Mouse (Mus musculus): ENCODE measurements around the gene Cpvl. TPM values are rescaled to one million over a fixed set of nuclear protein-coding genes. Genes with fewer than 3 reads are reported as not detected.

Gene Cpvl
- polyA plus RNA-seq, 1 experiment from 2014 or later: 0.34 TPM

- H3K4me3 ChIP-seq (replicated peaks): no peak overlapping the region
- H3K4me2 ChIP-seq: no peak overlapping the region
- H3K27ac ChIP-seq: no peak overlapping the region
- no peak for ATAC-seq (replicated peaks; ENCODE audit: low FRiP score)
- H3K27me3 ChIP-seq: no peaks in the 10 kb centered on the region
- WGBS: 89% methylated on average over 7 of the region's 7 CpGs
- H3K36me3 ChIP-seq: no peaks in the 10 kb centered on the region
- no peak overlapping the region for H3K9ac ChIP-seq
- no peaks in the 10 kb centered on the region for H3K4me1 ChIP-seq
- no peaks in the 10 kb centered on the region for H3K9me3 ChIP-seq (replicated peaks)
Measured at GRCm38 (mm10) chr6:53920041-53920440, 58.4 kb downstream of the Cpvl start.

GRCm38 (mm10) chr6:53917026-53917558, 61.4 kb downstream of the Cpvl start:
- Histone ChIP-seq H3K4me3 (replicated peaks) (no peak overlapping the region), H3K27me3 (no peaks in the 10 kb centered on the region), H3K9ac (no peak overlapping the region), H3K27ac (no peak overlapping the region), H3K9me3 (replicated peaks) (no peaks in the 10 kb centered on the region), H3K36me3 (no peaks in the 10 kb centered on the region), H3K4me2 (no peak overlapping the region), H3K4me1 (peaks cover 16% of the 10 kb centered on the region)
- no peak for ATAC-seq (replicated peaks; ENCODE audit: low FRiP score)
- 81% methylated on average over 6 of the region's 6 CpGs for WGBS

- H3K9ac ChIP-seq: no peak overlapping the region
- no peak overlapping the region for H3K27ac ChIP-seq
- WGBS: 93% methylated on average over 3 of the region's 3 CpGs
- no peaks in the 10 kb centered on the region for H3K36me3 ChIP-seq
- no peaks in the 10 kb centered on the region for H3K27me3 ChIP-seq
- H3K4me2 ChIP-seq: no peak overlapping the region
- no peak overlapping the region for H3K4me3 ChIP-seq (replicated peaks)
- H3K4me1 ChIP-seq: peaks cover 29% of the 10 kb centered on the region
- no peaks in the 10 kb centered on the region for H3K9me3 ChIP-seq (replicated peaks)
- ATAC-seq (replicated peaks; ENCODE audit: low FRiP score): no peak
Measured at GRCm38 (mm10) chr6:53915347-53915746, 63.1 kb downstream of the Cpvl start.

GRCm38 (mm10) chr6:53913151-53913550, 65.3 kb downstream of the Cpvl start:
- no peak overlapping the region for H3K4me2 ChIP-seq
- WGBS: 21% methylated on average over 7 of the region's 7 CpGs
- H3K9ac ChIP-seq: no peak overlapping the region
- H3K36me3 ChIP-seq: no peaks in the 10 kb centered on the region
- H3K27me3 ChIP-seq: no peaks in the 10 kb centered on the region
- peaks cover 49% of the 10 kb centered on the region for H3K4me1 ChIP-seq
- H3K4me3 ChIP-seq (replicated peaks): no peak overlapping the region
- no peaks in the 10 kb centered on the region for H3K9me3 ChIP-seq (replicated peaks)
- H3K27ac ChIP-seq: peak overlapping the region; percentile 65
- peak; percentile 52 for ATAC-seq (replicated peaks; ENCODE audit: low FRiP score)

GRCm38 (mm10) chr6:53912112-53912782, 66.2 kb downstream of the Cpvl start:
- H3K4me2 ChIP-seq: no peak overlapping the region
- H3K27ac ChIP-seq: peak overlapping the region; percentile 80
- no peak overlapping the region for H3K9ac ChIP-seq
- no peak overlapping the region for H3K4me3 ChIP-seq (replicated peaks)
- H3K4me1 ChIP-seq: peaks cover 58% of the 10 kb centered on the region
- ATAC-seq (replicated peaks; ENCODE audit: low FRiP score): peak; percentile 60
- WGBS: 19% methylated on average over 6 of the region's 6 CpGs
- no peaks in the 10 kb centered on the region for H3K9me3 ChIP-seq (replicated peaks)
- H3K27me3 ChIP-seq: no peaks in the 10 kb centered on the region
- no peaks in the 10 kb centered on the region for H3K36me3 ChIP-seq

GRCm38 (mm10) chr6:53909986-53910385, 68.5 kb downstream of the Cpvl start:
- H3K27ac ChIP-seq: peak overlapping the region; percentile 34
- no peak for ATAC-seq (replicated peaks; ENCODE audit: low FRiP score)
- no peaks in the 10 kb centered on the region for H3K27me3 ChIP-seq
- H3K4me3 ChIP-seq (replicated peaks): no peak overlapping the region
- H3K4me2 ChIP-seq: no peak overlapping the region
- peaks cover 81% of the 10 kb centered on the region for H3K4me1 ChIP-seq
- no peaks in the 10 kb centered on the region for H3K36me3 ChIP-seq
- no peaks in the 10 kb centered on the region for H3K9me3 ChIP-seq (replicated peaks)
- H3K9ac ChIP-seq: no peak overlapping the region
- WGBS: 25% methylated on average over 3 of the region's 3 CpGs

GRCm38 (mm10) chr6:53909446-53909845, 69.0 kb downstream of the Cpvl start:
- WGBS: 26% methylated on average over 5 of the region's 5 CpGs
- Histone ChIP-seq H3K27me3 (no peaks in the 10 kb centered on the region), H3K9ac (no peak overlapping the region), H3K27ac (peak overlapping the region; percentile 34), H3K36me3 (no peaks in the 10 kb centered on the region), H3K4me2 (no peak overlapping the region), H3K4me3 (replicated peaks) (no peak overlapping the region), H3K4me1 (peaks cover 85% of the 10 kb centered on the region), H3K9me3 (replicated peaks) (no peaks in the 10 kb centered on the region)
- ATAC-seq (replicated peaks; ENCODE audit: low FRiP score): no peak

GRCm38 (mm10) chr6:53906871-53907270, 71.6 kb downstream of the Cpvl start:
- H3K27me3 ChIP-seq: no peaks in the 10 kb centered on the region
- H3K27ac ChIP-seq: peak overlapping the region; percentile 94
- H3K9me3 ChIP-seq (replicated peaks): no peaks in the 10 kb centered on the region
- H3K4me2 ChIP-seq: no peak overlapping the region
- no peak overlapping the region for H3K9ac ChIP-seq
- 0 out of 2 replicates have a peak, but pooled peaks have one; percentile 31 for ATAC-seq (replicated peaks; ENCODE audit: low FRiP score)
- H3K4me3 ChIP-seq (replicated peaks): no peak overlapping the region
- peaks cover 71% of the 10 kb centered on the region for H3K4me1 ChIP-seq
- 47% methylated on average over 4 of the region's 4 CpGs for WGBS
- H3K36me3 ChIP-seq: no peaks in the 10 kb centered on the region

GRCm38 (mm10) chr6:53906051-53906462, 72.4 kb downstream of the Cpvl start:
- H3K4me2 ChIP-seq: no peak overlapping the region
- ATAC-seq (replicated peaks; ENCODE audit: low FRiP score): no peak
- H3K27ac ChIP-seq: peak overlapping the region; percentile 94
- H3K36me3 ChIP-seq: no peaks in the 10 kb centered on the region
- no peak overlapping the region for H3K4me3 ChIP-seq (replicated peaks)
- WGBS: 42% methylated on average over 1 of the region's 1 CpGs
- no peaks in the 10 kb centered on the region for H3K27me3 ChIP-seq
- peaks cover 64% of the 10 kb centered on the region for H3K4me1 ChIP-seq
- no peaks in the 10 kb centered on the region for H3K9me3 ChIP-seq (replicated peaks)
- H3K9ac ChIP-seq: no peak overlapping the region

GRCm38 (mm10) chr6:53905576-53905975, 72.9 kb downstream of the Cpvl start:
- no peaks in the 10 kb centered on the region for H3K36me3 ChIP-seq
- WGBS: 57% methylated on average over 4 of the region's 4 CpGs
- no peak overlapping the region for H3K9ac ChIP-seq
- H3K4me1 ChIP-seq: peaks cover 62% of the 10 kb centered on the region
- H3K4me3 ChIP-seq (replicated peaks): no peak overlapping the region
- no peaks in the 10 kb centered on the region for H3K27me3 ChIP-seq
- no peaks in the 10 kb centered on the region for H3K9me3 ChIP-seq (replicated peaks)
- H3K4me2 ChIP-seq: no peak overlapping the region
- ATAC-seq (replicated peaks; ENCODE audit: low FRiP score): no peak
- H3K27ac ChIP-seq: peak overlapping the region; percentile 94

GRCm38 (mm10) chr6:53904703-53905395, 73.6 kb downstream of the Cpvl start:
- peak overlapping the region; percentile 94 for H3K27ac ChIP-seq
- 60% methylated on average over 4 of the region's 4 CpGs for WGBS
- ATAC-seq (replicated peaks; ENCODE audit: low FRiP score): no peak
- H3K4me2 ChIP-seq: no peak overlapping the region
- no peak overlapping the region for H3K4me3 ChIP-seq (replicated peaks)
- no peaks in the 10 kb centered on the region for H3K27me3 ChIP-seq
- peaks cover 57% of the 10 kb centered on the region for H3K4me1 ChIP-seq
- no peak overlapping the region for H3K9ac ChIP-seq
- H3K36me3 ChIP-seq: no peaks in the 10 kb centered on the region
- no peaks in the 10 kb centered on the region for H3K9me3 ChIP-seq (replicated peaks)

GRCm38 (mm10) chr6:53904186-53904585, 74.3 kb downstream of the Cpvl start:
- no peak overlapping the region for H3K4me2 ChIP-seq
- whole genome bisulfite sequencing: 56% methylated on average over 3 of the region's 3 CpGs
- peak overlapping the region; percentile 94 for H3K27ac ChIP-seq
- no peaks in the 10 kb centered on the region for H3K9me3 ChIP-seq (replicated peaks)
- H3K36me3 ChIP-seq: no peaks in the 10 kb centered on the region
- peaks cover 51% of the 10 kb centered on the region for H3K4me1 ChIP-seq
- ATAC-seq (replicated peaks; ENCODE audit: low FRiP score): no peak
- no peaks in the 10 kb centered on the region for H3K27me3 ChIP-seq
- no peak overlapping the region for H3K4me3 ChIP-seq (replicated peaks)
- H3K9ac ChIP-seq: no peak overlapping the region

Measured in kidney, embryonic 15.5 days (tissue).